Mouse (Mus musculus) intestine, postnatal 0 days (tissue): ENCODE measurements around the gene Irgm2. TPM values are rescaled to one million over a fixed set of nuclear protein-coding genes. Genes with fewer than 3 reads are reported as not detected.
A peak's percentile ranks its signal among the peaks of the same experiment; 100 is the strongest.
"Not testable (repeated sequence)": the region's sequence is repeated elsewhere in the genome, so short reads cannot be mapped to it uniquely, and the experiment has no call there.

Source experiments
- ATAC-seq: fragments of 200-750 bp; cut with Nextera tagmentation; 2 replicates; pipeline ENCODE4 v1.8.0; 2017; ENCODE audit warnings: mild to moderate bottlenecking, moderate TSS enrichment, moderate library complexity
- H3K27ac ChIP-seq: fragments of 300-500 bp; sonication (generic); 2 replicates; pipeline ENCODE4 v1.5.1; 2014; ENCODE audit warnings: mild to moderate bottlenecking, low read depth, low read length, moderate library complexity
- H3K27me3 ChIP-seq: fragments of 300-500 bp; sonication (generic); replicated peaks from 2 replicates; pipeline ENCODE4 v1.6.1; 2014; ENCODE audit warnings: low read length, mixed read lengths; ENCODE audit not compliant: control insufficient read depth, insufficient read depth
- H3K36me3 ChIP-seq: fragments of 300-500 bp; sonication (generic); 2 replicates; pipeline ENCODE4 v1.6.1; 2014; ENCODE audit warnings: mild to moderate bottlenecking, moderate library complexity; ENCODE audit not compliant: control insufficient read depth, insufficient read depth
- H3K4me1 ChIP-seq: fragments of 300-500 bp; sonication (generic); replicated peaks from 2 replicates; pipeline ENCODE4 v1.6.1; 2014; ENCODE audit warnings: antibody characterized with exemption, low read length, mixed read lengths; ENCODE audit not compliant: control insufficient read depth, insufficient read depth
- H3K4me2 ChIP-seq: fragments of 300-500 bp; sonication (generic); replicated peaks from 2 replicates; pipeline ENCODE4 v1.6.1; 2014; ENCODE audit warnings: low read depth, mild to moderate bottlenecking, moderate library complexity
- H3K4me3 ChIP-seq: fragments of 300-500 bp; sonication (generic); 2 replicates; pipeline ENCODE4 v1.5.1; 2014; ENCODE audit warnings: low read depth, low read length
- H3K9ac ChIP-seq: fragments of 300-500 bp; sonication (generic); 2 replicates; pipeline ENCODE4 v1.6.1; 2014; ENCODE audit warnings: mild to moderate bottlenecking, low read depth, low read length
- H3K9me3 ChIP-seq: fragments of 300-500 bp; sonication (generic); 2 replicates; pipeline ENCODE4 v1.6.1; 2016; ENCODE audit warnings: mixed run types; ENCODE audit not compliant: control insufficient read depth
- CTCF ChIP-seq: sonication (generic); IDR thresholded peaks from 2 replicates; pipeline ENCODE4 v1.5.1; 2016; ENCODE audit warnings: low read depth, mild to moderate bottlenecking, control low read depth, antibody characterized with exemption, moderate library complexity
- WGBS: fragments of 180-500 bp; shearing (Covaris S2); extraction: QIAGEN DNeasy Blood & Tissue Kit; methylation state at CpG from one replicate; pipeline ENCODE4 v1.1.7; 2014; 5-methylcytosine and 5-hydroxymethylcytosine counted together
- polyA plus RNA-seq: library from polyadenylated mRNA; unstranded; fragments of >200 nt; fragmentation: Nextera tagmentation; extraction: Ambion mirVana; gene quantifications from 2 replicates; pipeline ENCODE4 v1.2.1, GENCODE M21; 2015

The Irgm2 gene
- polyA plus RNA-seq, 1 experiment from 2014 or later, result 6.4 TPM

GRCm38 (mm10) chr11:58210321-58210886 lies 11.0 kb downstream of the Irgm2 start:
- Histone ChIP-seq H3K27me3 (no peaks in the 10 kb centered on the region), H3K9me3 (no peaks in the 10 kb centered on the region), H3K9ac (no peak overlapping the region), H3K4me1 (0 out of 2 replicates have a peak, but pooled peaks cover 6% of the 10 kb centered on the region), H3K4me3 (no peak overlapping the region), H3K4me2 (no peak overlapping the region), H3K27ac (no peak overlapping the region), H3K36me3 (peaks cover 12% of the 10 kb centered on the region; the same call in 1 of the 2 replicates)
- no peak for TF ChIP-seq CTCF
- ATAC-seq, result no peak
- WGBS, result 93% methylated on average over 1 of the region's 1 CpGs

GRCm38 (mm10) chr11:58211062-58211681 lies 11.8 kb downstream of the Irgm2 start:
- H3K4me2 ChIP-seq, result peak overlapping the region; percentile 35; the same call in 1 of the 2 replicates
- no peak overlapping the region for H3K27ac ChIP-seq
- no peak overlapping the region for H3K4me3 ChIP-seq
- no peak overlapping the region for H3K9ac ChIP-seq
- no peaks in the 10 kb centered on the region for H3K27me3 ChIP-seq
- WGBS, result 20% methylated on average over 9 of the region's 9 CpGs
- TF ChIP-seq CTCF, result no peak
- no peak for ATAC-seq
- H3K36me3 ChIP-seq, result peaks cover 12% of the 10 kb centered on the region; the same call in 1 of the 2 replicates
- no peaks in the 10 kb centered on the region for H3K9me3 ChIP-seq
- 0 out of 2 replicates have a peak, but pooled peaks cover 6% of the 10 kb centered on the region for H3K4me1 ChIP-seq

GRCm38 (mm10) chr11:58211682-58212067 lies 12.3 kb downstream of the Irgm2 start:
- no peaks in the 10 kb centered on the region for H3K27me3 ChIP-seq
- peaks cover 9% of the 10 kb centered on the region; the same call in 1 of the 2 replicates for H3K36me3 ChIP-seq
- no peak for TF ChIP-seq CTCF
- H3K4me3 ChIP-seq, result no peak overlapping the region
- no peak for ATAC-seq
- H3K9me3 ChIP-seq, result no peaks in the 10 kb centered on the region
- no peak overlapping the region for H3K27ac ChIP-seq
- no peak overlapping the region for H3K9ac ChIP-seq
- WGBS, result 29% methylated on average over 2 of the region's 2 CpGs
- H3K4me2 ChIP-seq, result peak overlapping the region; percentile 35; the same call in 1 of the 2 replicates
- H3K4me1 ChIP-seq, result 0 out of 2 replicates have a peak, but pooled peaks cover 6% of the 10 kb centered on the region

GRCm38 (mm10) chr11:58213673-58214342 lies 14.4 kb downstream of the Irgm2 start:
- no peak for ATAC-seq
- 77% methylated on average over 7 of the region's 7 CpGs for WGBS

GRCm38 (mm10) chr11:58214391-58215048 lies 15.1 kb downstream of the Irgm2 start:
- H3K9me3 ChIP-seq, result no peaks in the 10 kb centered on the region
- peak overlapping the region; percentile 54 for H3K4me3 ChIP-seq
- H3K36me3 ChIP-seq, result no peaks in the 10 kb centered on the region
- H3K27ac ChIP-seq, result peak overlapping the region; percentile 64; the same call in 1 of the 2 replicates
- H3K9ac ChIP-seq, result peak overlapping the region; percentile 40; the same call in 1 of the 2 replicates
- H3K4me2 ChIP-seq, result peak overlapping the region; percentile 72
- TF ChIP-seq CTCF, result no peak
- H3K4me1 ChIP-seq, result 0 out of 2 replicates have a peak, but pooled peaks cover 6% of the 10 kb centered on the region
- no peaks in the 10 kb centered on the region for H3K27me3 ChIP-seq
- WGBS, result 19% methylated on average over 17 of the region's 17 CpGs
- ATAC-seq, result peak; percentile 86

More at GRCm38 (mm10) chr11:58213673-58214342, 14.4 kb downstream of the Irgm2 start:
- Histone ChIP-seq H3K27me3 (no peaks in the 10 kb centered on the region), H3K4me3 (no peak overlapping the region), H3K9ac (no peak overlapping the region), H3K4me1 (0 out of 2 replicates have a peak, but pooled peaks cover 6% of the 10 kb centered on the region), H3K27ac (no peak overlapping the region), H3K4me2 (peak overlapping the region; percentile 72), H3K9me3 (no peaks in the 10 kb centered on the region), H3K36me3 (no peaks in the 10 kb centered on the region)
- no peak for TF ChIP-seq CTCF

- not testable (repeated sequence) for H3K9me3 ChIP-seq, H3K27ac ChIP-seq, H3K4me1 ChIP-seq, H3K27me3 ChIP-seq, H3K36me3 ChIP-seq
- peak overlapping the region; percentile 72 for H3K4me2 ChIP-seq
- peak overlapping the region; percentile 54 for H3K4me3 ChIP-seq
- WGBS, result 11% methylated on average over 3 of the region's 3 CpGs
- 0 out of 2 replicates have a peak overlapping the region, but pooled peaks have one; percentile 22 for H3K9ac ChIP-seq
- ATAC-seq, result peak; percentile 12; the same call in 1 of the 2 replicates
These were observed 15.6 kb downstream of the Irgm2 start for GRCm38 (mm10) chr11:58215049-58215430.
